Mouse (Mus musculus): Measurements from ENCODE around the gene Gm21800. TPM values are rescaled to one million over a fixed set of nuclear protein-coding genes. Genes with fewer than 3 reads are reported as not detected.
"Not testable (repeated sequence)": the region's sequence is repeated elsewhere in the genome, so short reads cannot be mapped to it uniquely, and the experiment has no call there.

Gm21800 gene
- polyA plus RNA-seq (2012; rRNA removed): not detected in 2 replicates

DNA sequence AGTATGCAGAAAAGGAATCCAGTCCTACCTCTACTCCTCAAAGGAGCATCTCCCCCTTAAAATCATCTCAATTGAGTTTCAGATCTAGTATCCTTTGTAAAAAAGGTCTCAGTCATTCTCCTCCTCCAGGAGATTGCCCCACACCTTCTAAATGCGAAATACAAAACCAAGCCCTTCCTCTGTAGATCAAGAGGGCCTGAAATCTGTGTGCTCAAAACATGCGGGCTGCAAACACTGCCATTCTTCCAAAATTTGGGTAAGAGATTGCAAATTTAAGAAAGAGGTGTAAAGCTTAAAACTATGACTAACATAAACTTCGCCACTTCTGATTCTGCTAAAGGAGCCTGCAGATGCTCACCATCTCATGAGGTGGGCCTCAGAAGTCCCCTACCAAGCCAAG, at the start of gene Gm21800:
TSS of gene Gm21800 (plus strand) at position 301 of the 400 bp plus-strand sequence.
- 54% methylated on average over 2 of the region's 3 CpGs for WGBS
- not testable (repeated sequence) for H3K4me3 ChIP-seq (ENCODE audit: insufficient read depth, low read depth, low read length); H3K27me3 ChIP-seq (replicated peaks; ENCODE audit: control insufficient read depth, insufficient read depth, low read length); H3K27ac ChIP-seq (ENCODE audit: insufficient read depth, low read depth, low read length); H3K4me1 ChIP-seq (ENCODE audit: control insufficient read depth, insufficient read depth, low read length); DNase-seq; H3K36me3 ChIP-seq (ENCODE audit: control insufficient read depth, insufficient read depth, low read length)
